Mouse (Mus musculus) ES-Bruce4 (cell line): Measurements from ENCODE around the gene Gprin1.
"Not testable (repeated sequence)": the region's sequence is repeated elsewhere in the genome, so short reads cannot be mapped to it uniquely, and the experiment has no call there.

Experiments used
- CTCF ChIP-seq: IDR thresholded peaks from one replicate; pipeline ENCODE4 v1.8.1; 2011; ENCODE audit warnings: low read depth, low read length
- EP300 ChIP-seq: IDR thresholded peaks from 2 replicates; pipeline ENCODE4 v1.6.1; 2011; ENCODE audit warnings: low read depth, low read length; ENCODE audit not compliant: insufficient read depth
- POLR2A ChIP-seq: IDR thresholded peaks from one replicate; pipeline ENCODE4 v1.8.1; 2011; ENCODE audit warnings: low read length; ENCODE audit not compliant: insufficient read depth

DNA sequence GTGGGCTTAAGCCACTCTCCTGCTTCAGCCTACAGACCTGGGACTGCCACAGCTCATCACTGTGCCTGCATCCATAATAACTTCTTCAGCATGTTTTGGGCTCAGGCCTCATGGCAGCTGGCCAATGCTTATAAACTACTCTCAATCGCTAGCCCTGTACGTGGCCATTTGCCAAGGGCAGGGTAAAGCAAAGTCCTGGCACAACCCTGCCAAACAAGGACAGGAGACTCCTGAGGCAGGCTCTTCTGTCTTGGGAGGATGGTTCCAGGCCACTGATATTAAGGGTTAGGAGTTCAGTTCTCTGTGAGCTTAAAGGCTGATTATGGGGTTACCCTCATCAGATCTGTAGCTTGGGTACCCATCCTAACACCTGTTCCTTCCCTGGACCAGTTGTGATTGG is 37.9 kb upstream of the Gprin1 start:
- TF ChIP-seq CTCF, EP300, POLR2A: not testable (repeated sequence)
